8 mouse cellular contexts compared by ENCODE assay signal in the genomic region with DNA sequence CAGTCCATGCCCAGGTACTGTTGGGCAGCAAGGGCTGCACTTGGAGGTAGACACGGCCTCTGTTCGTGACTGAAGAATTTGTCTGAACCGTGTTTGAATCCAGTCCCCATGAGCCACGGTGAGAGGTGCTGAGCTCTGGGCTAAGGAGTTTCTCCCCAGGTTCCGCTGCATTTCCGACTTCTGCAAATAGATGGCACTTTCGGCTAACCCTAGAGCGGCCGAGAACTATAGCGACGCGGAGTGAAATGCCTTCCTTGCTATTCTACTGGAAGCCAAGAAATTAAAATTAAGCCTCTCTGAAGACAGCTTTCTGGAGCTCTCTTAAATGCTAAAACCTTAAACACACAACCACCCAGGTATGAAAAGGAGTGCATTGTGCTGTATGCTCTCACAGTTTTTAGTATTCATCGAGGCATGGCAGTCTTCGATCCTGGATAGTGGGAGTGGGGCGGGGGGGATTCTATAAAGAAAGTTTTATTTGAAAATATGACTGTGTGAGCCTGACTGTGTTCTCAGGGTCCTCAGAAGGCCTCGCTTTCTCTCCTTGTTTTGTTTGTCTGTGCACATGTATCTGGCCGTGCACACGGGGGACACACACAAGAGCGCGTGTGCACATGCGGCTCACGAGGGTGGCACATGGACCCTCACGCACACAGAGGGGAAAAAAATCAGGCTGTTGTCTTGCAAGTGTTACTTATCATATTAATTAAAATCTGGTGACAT.
A peak's percentile ranks its signal among the peaks of the same experiment; 100 is the strongest.
DNase-seq lines count a peak whose midpoint lies in the region; ATAC-seq and TF ChIP-seq lines count a peak whose summit lies in the region.

No protein-coding gene starts in this region.

- H3K4me3 ChIP-seq in liver, embryonic 12.5 days: no peak overlapping the region
- H3K4me3 ChIP-seq in forebrain, embryonic 16.5 days (replicated peaks; ENCODE audit: low read length): no peak overlapping the region
- no peak overlapping the region for H3K4me3 ChIP-seq in liver, postnatal 0 days (ENCODE audit: low read depth, low read length)

- peaks cover 45% of the 10 kb centered on the region for H3K27me3 ChIP-seq in liver, embryonic 12.5 days (replicated peaks)
- peaks cover 5% of the 10 kb centered on the region; the same call in 1 of the 2 replicates for H3K27me3 ChIP-seq in forebrain, embryonic 16.5 days (replicated peaks; ENCODE audit: control insufficient read depth, insufficient read depth, low read length)
- peaks cover 20% of the 10 kb centered on the region for H3K27me3 ChIP-seq in liver, postnatal 0 days (ENCODE audit: insufficient read depth, low read length)

- H3K9ac ChIP-seq in liver, embryonic 12.5 days: no peak overlapping the region
- H3K9ac ChIP-seq in forebrain, embryonic 16.5 days (replicated peaks; ENCODE audit: low read depth, low read length): no peak overlapping the region
- no peak overlapping the region for H3K9ac ChIP-seq in liver, postnatal 0 days (replicated peaks)

- H3K4me1 ChIP-seq in liver, embryonic 12.5 days: no peaks in the 10 kb centered on the region
- peaks cover 40% of the 10 kb centered on the region for H3K4me1 ChIP-seq in forebrain, embryonic 16.5 days (replicated peaks; ENCODE audit: control insufficient read depth, insufficient read depth, low read length)
- H3K4me1 ChIP-seq in liver, postnatal 0 days (ENCODE audit: insufficient read depth): no peaks in the 10 kb centered on the region; the same call in 1 of the 2 replicates

- TF ChIP-seq CTCF in liver, postnatal 0 days (IDR thresholded peaks at IDR 0.05; ENCODE audit: low read depth): peak; percentile 70

- TF ChIP-seq EP300 in liver, postnatal 0 days (IDR thresholded peaks at IDR 0.05; ENCODE audit: low read depth): no peak

- WGBS in liver, embryonic 12.5 days (ENCODE audit: insufficient replicate concordance): 33% methylated on average over 23 of the region's 23 CpGs
- WGBS in forebrain, embryonic 16.5 days: 14% methylated on average over 23 of the region's 23 CpGs
- WGBS in liver, postnatal 0 days (ENCODE audit: insufficient replicate concordance): 33% methylated on average over 23 of the region's 23 CpGs

- DNase-seq in liver: peak; percentile 30
- peak; percentile 55 for DNase-seq in brain, embryonic 18.5 days (ENCODE audit: low read depth, low spot score)
- DNase-seq in kidney, postnatal 10 days: peak; percentile 77
- DNase-seq in liver, postnatal 0 days: peak; percentile 35
- peak; percentile 56 for DNase-seq in ovary, postnatal 36 days (ENCODE audit: low spot score)
- no peak for DNase-seq in B cell, adult 2 months

- H3K4me2 ChIP-seq in liver, embryonic 12.5 days: no peak overlapping the region
- peak overlapping the region; percentile 7; the same call in 1 of the 2 replicates for H3K4me2 ChIP-seq in forebrain, embryonic 16.5 days (ENCODE audit: low read length)
- no peak overlapping the region for H3K4me2 ChIP-seq in liver, postnatal 0 days (ENCODE audit: low read depth, low read length)

- H3K36me3 ChIP-seq in liver, embryonic 12.5 days: no peaks in the 10 kb centered on the region
- no peaks in the 10 kb centered on the region for H3K36me3 ChIP-seq in forebrain, embryonic 16.5 days (ENCODE audit: control insufficient read depth, insufficient read depth)
- H3K36me3 ChIP-seq in liver, postnatal 0 days (replicated peaks; ENCODE audit: insufficient read depth, low read length): no peaks in the 10 kb centered on the region

- H3K27ac ChIP-seq in liver, embryonic 12.5 days: no peak overlapping the region
- peak overlapping the region; percentile 37; the same call in 1 of the 2 replicates for H3K27ac ChIP-seq in forebrain, embryonic 16.5 days (ENCODE audit: low read length)
- H3K27ac ChIP-seq in liver, postnatal 0 days (ENCODE audit: low read depth): no peak overlapping the region

- no peak for ATAC-seq in liver, embryonic 12.5 days
- peak; percentile 81 for ATAC-seq in forebrain, embryonic 16.5 days
- ATAC-seq in liver, postnatal 0 days: no peak

- no peaks in the 10 kb centered on the region for H3K9me3 ChIP-seq in liver, embryonic 12.5 days (replicated peaks)
- H3K9me3 ChIP-seq in forebrain, embryonic 16.5 days (ENCODE audit: control insufficient read depth, low read length): no peaks in the 10 kb centered on the region
- no peaks in the 10 kb centered on the region for H3K9me3 ChIP-seq in liver, postnatal 0 days (ENCODE audit: low read length)

Comparison
In these comparisons a context has a peak if more than half of its experiments do, and no peak if none do; other contexts are left out.
1. DNase-seq: peak in liver (single experiment), brain, embryonic 18.5 days (single experiment), kidney, postnatal 10 days (single experiment), liver, postnatal 0 days (single experiment) and ovary, postnatal 36 days (single experiment); none in B cell, adult 2 months (0 of 2).